Mouse (Mus musculus): ENCODE data around the gene Zfp277.

Zfp277 gene

GRCm38 (mm10) chr12:40438049-40438448, 7.7 kb downstream of the Zfp277 start:
- DNase-seq: no peak

DNA sequence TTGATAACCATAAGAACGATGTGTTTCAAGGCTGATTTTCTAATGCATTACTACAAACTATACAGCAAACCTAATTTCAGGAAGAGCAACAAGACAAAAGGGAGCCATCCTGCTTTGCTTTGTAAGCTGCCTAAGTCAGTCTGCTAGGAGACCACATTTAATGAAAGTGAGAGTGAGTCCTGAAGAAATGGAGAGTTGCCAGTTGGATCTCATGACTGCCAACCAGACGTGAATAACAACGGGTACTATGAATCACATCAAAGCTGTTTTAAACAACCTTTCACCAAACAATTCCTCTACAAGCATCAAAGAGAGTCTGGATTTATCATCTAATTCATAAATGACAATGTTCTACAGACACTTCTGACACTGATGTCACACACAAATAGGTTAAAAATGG, 11.6 kb downstream of the Zfp277 start:
- DNase-seq: no peak

DNA sequence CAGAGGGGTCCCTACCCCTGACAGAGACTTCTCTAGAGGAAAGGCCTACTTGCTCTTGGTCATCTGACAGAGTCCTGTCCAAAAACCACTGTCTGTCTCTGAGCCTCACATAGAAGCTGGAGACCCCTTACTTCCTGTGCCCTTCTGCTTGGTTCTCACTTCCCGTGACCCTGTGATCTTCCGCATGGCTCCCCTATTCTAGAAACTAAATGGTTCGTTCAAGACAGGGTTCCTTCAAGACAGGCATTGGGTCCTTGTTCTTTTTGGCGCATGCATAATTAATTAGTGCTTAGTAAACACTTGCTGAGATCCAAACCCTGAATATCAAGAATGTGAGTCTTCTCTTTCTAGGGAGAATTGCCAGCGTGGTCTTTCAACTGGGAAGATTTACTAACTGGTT, 14.6 kb downstream of the Zfp277 start:
- DNase-seq: no peak

- no peak for DNase-seq
Observed at GRCm38 (mm10) chr12:40429976-40430375, 15.7 kb downstream of the Zfp277 start.

- DNase-seq: no peak
Observed at GRCm38 (mm10) chr12:40427606-40428005, 18.1 kb downstream of the Zfp277 start.

GRCm38 (mm10) chr12:40424991-40425390, 20.7 kb downstream of the Zfp277 start:
- DNase-seq: no peak

GRCm38 (mm10) chr12:40417257-40417656, 28.4 kb downstream of the Zfp277 start:
- no peak for DNase-seq

DNA sequence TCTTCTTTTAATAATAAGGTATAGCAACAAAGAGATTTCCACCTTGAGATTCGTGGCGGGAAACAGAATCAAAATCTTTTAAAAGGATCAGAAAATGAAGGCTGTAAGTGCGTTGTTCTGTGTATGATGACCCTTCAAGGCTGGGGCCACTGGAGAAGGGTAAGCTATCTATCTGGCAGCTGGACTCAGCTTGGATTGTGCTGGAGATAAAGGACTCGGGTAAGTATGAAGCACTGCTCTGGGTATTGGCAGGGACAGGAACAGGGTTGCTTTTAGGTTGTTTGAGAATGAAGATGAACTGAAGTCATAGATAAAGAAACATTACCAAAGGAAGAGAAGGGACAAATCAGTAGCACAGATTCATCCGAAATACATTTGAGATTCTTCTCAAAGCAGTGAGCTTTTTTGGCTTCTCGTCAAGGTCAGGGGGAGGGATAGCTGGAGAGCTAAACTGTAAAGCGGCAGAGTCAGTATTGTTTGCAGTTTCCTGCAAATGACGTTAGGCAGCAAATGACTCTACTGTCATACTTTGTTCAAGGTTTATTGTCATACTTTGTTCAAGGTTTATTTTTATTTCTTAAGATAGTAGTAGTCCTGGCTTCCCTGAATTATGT, 30.3 kb downstream of the Zfp277 start:
- DNase-seq: no peak

DNA sequence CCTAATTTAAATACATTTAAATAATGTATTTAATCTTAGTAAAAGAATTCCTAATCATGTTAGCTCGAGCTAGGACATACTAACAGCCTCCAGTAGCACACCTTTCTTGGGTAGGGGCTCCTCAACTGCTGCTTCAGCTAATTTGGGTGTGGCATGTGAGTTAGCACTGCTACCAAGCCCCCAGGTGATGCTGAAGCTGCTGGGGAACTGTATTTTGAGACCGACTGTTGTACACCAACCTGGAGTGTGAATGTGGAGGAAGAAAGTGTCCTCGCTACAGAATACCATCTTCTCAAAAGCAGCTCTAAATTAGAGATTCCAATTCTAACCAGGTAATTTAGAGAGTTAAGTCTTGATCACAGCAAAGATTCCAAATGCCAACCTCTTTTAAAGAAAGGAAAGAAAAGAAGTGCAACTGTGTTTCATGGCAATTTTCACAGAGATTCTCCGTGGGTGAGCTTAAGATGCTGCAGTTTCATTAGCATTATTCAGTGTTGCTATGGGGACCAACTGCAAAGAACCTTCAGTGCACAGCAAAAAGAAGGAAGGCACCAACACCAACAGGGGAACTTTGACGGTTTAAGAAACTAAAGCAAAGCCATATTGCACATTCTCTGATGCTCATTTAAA, 30.9 kb downstream of the Zfp277 start:
- no peak for DNase-seq

DNA sequence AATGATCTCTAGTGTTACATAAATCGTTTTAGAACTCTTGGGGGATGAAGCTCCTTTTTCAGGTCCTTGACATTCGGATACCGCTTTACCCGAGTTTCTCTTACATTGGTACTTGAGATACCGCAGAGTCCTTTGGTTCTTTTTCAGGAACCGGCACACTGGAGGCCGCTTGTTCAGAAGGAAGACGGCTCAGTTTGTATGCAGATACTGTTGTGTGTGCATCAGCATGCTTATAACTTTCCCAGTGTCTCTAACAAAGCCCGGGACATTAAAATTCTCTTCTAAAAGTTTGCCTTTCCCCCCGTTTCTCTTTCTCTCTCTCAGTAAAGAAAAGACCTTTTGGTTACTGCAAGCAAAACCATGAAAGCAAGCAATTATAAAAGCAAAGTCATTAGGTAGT, 45.9 kb downstream of the Zfp277 start:
- DNase-seq: no peak

GRCm38 (mm10) chr12:40399386-40399785, 46.3 kb downstream of the Zfp277 start:
- DNase-seq: no peak

DNA sequence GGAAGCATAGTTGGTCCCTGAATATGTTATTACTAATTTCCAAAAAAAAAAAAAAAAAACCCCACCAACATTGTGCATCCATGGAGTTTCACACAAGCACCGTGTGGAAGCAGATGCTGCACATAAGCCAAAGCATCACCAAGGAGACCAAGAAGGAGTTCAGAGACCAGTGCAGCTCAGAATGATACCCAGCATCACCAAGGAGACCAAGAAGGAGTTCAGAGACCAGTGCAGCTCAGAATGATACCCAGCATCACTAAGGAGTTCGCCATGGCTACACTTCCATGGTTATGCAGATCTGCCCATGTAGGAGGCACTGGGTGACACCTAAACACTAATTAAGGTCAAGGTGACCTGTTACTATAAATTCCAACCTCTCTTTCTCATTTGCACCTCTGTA, 46.8 kb downstream of the Zfp277 start:
- no peak for DNase-seq

- DNase-seq: no peak
Observed at GRCm38 (mm10) chr12:40392869-40393268, 52.8 kb downstream of the Zfp277 start.

DNA sequence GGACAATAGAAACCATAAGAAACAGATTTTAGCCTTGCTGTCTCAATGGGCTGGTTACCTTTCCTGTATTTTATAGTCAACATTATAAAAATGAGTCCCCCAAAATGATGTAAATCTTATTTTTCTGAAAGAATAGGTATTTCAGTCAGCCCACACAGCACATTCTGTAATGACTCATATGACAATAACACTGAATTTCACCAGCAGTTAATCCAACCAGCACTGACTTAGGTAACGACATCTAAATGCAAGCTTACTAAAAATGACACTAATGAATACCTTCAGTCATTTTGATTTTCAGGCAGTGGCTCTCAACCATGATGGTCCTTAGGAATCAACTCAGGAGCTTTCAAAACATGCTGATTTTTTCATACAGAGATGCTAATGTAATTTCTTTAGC, 54.4 kb downstream of the Zfp277 start:
- no peak for DNase-seq

DNA sequence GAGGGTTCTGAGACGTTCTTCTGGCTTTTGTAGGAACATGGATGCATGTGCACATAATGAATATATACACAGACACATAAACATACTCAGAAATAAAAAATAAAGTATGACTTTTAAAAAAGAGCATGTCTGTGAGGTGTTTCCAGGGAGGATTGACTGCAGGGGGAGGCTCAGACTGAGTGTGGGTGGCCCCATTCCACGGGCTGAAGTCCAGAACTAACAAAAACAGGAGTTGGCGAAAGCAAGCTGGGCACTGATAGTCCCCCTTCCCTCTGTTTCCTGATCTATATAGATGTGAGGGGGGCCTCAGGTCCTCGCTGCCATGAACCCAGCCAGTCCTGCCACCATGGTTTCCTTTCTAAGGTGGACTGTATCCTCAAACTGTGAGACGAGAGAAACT, 57.9 kb downstream of the Zfp277 start:
- DNase-seq: no peak

DNA sequence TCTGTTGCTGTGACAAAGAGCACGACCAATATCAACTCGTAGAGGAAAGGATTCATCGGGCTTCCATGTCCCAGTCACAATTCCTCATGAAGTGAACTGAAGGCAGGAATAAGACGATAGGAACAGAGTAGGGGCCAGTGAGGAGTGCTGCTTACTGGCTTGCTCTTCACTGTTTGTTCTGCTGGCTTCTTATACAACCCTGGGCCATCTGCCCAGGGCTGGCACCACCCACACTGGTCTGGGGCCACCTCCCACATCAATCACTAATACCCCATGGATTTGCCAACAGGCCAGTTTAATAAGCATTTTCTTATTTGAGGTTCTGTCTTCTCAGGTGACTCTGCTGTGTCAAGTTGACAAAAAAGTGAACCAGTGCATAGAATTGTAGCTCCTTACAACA, 60.4 kb downstream of the Zfp277 start:
- DNase-seq: no peak

GRCm38 (mm10) chr12:40383718-40384117, 62.0 kb downstream of the Zfp277 start:
- DNase-seq: no peak

GRCm38 (mm10) chr12:40382539-40382938, 63.2 kb downstream of the Zfp277 start:
- DNase-seq: no peak

- no peak for DNase-seq
Observed at GRCm38 (mm10) chr12:40381824-40382223, 63.9 kb downstream of the Zfp277 start.

- no peak for DNase-seq
Observed at GRCm38 (mm10) chr12:40381173-40381801, 64.4 kb downstream of the Zfp277 start.

- DNase-seq: no peak
Observed at GRCm38 (mm10) chr12:40379538-40379923, 66.2 kb downstream of the Zfp277 start.

- DNase-seq: no peak
Observed at GRCm38 (mm10) chr12:40378621-40379537, 66.8 kb downstream of the Zfp277 start.

DNA sequence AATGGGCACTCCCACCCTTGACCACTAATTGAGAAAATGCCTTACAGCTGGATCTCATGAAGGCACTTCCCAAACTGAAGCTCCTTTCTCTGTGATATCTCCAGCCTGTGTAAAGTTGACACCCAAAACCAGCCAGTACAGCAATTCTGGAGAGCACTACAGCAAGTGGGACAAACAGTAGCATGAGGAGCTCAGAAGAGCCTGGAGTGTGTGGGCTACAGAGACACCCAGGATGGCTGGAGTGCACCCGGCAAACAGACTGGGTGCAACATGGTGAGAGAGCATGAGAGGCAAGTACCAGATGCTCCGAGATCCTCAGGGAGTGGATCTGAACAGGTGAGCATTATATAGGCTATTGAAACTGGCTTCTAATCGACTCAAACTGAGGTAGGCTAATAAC, 93.8 kb downstream of the Zfp277 start:
- DNase-seq: no peak

GRCm38 (mm10) chr12:40348251-40348650, 97.5 kb downstream of the Zfp277 start:
- DNase-seq: no peak

Data from retina, postnatal 1 day (tissue).